In genomic region chr9:78401596-78401995, GRCm38 (mm10) we compare ENCODE assay signal across 37 mouse cellular contexts. TPM values are rescaled to one million over a fixed set of nuclear protein-coding genes. Genes with fewer than 3 reads are reported as not detected.
"Had no signal": no experiment of that assay in that cellular context is flagged by ENCODE, and none has a peak within 500 bp of the region (broad histone marks: within the 10 kb centered on the region; RNA-seq: fewer than 3 reads in every experiment).

No protein-coding gene starts in this region.

- H3K4me3 ChIP-seq: heart, embryonic 13.5 days; heart, embryonic 15.5 days; hindbrain, embryonic 13.5 days; hindbrain, embryonic 15.5 days; layer of hippocampus, adult 2 months; left cerebral cortex, adult 2 months; limb, embryonic 13.5 days; limb, embryonic 15.5 days; liver, embryonic 12.5 days had no signal

- H3K4me2 ChIP-seq: heart, embryonic 11.5 days; heart, embryonic 13.5 days; heart, embryonic 15.5 days; hindbrain, embryonic 13.5 days; hindbrain, embryonic 15.5 days; limb, embryonic 13.5 days; limb, embryonic 15.5 days; liver, embryonic 12.5 days had no signal

- H3K9ac ChIP-seq: heart, embryonic 13.5 days; heart, embryonic 15.5 days; hindbrain, embryonic 13.5 days; hindbrain, embryonic 15.5 days; limb, embryonic 13.5 days; limb, embryonic 15.5 days; liver, embryonic 12.5 days; liver, embryonic 14.5 days had no signal

- H3K27ac ChIP-seq: heart, embryonic 13.5 days; heart, embryonic 15.5 days; hindbrain, embryonic 13.5 days; hindbrain, embryonic 15.5 days; hindbrain, postnatal 0 days; layer of hippocampus, adult 2 months; left cerebral cortex, adult 2 months; limb, embryonic 13.5 days; limb, embryonic 15.5 days; liver, embryonic 12.5 days; liver, embryonic 14.5 days had no signal

- H3K36me3 ChIP-seq: heart, embryonic 13.5 days; heart, embryonic 15.5 days; hindbrain, embryonic 13.5 days; hindbrain, embryonic 15.5 days; limb, embryonic 13.5 days; limb, embryonic 15.5 days; liver, embryonic 12.5 days had no signal

- DNase-seq: gastrocnemius, postnatal 14 days; gastrocnemius, postnatal 36 days; heart, adult 18-20 months; heart, postnatal 14 days; heart, postnatal 36 days; kidney, adult 11 months; kidney, adult 2 months; kidney, adult 9 months; kidney, postnatal 10 days; kidney, postnatal 25 days; kidney, postnatal 4 days; left cerebral cortex, postnatal 4 days had no signal

- H3K4me1 ChIP-seq: heart, embryonic 13.5 days; heart, embryonic 15.5 days; hindbrain, embryonic 13.5 days; hindbrain, embryonic 15.5 days; limb, embryonic 13.5 days; limb, embryonic 15.5 days; liver, embryonic 12.5 days had no signal

- H3K9me3 ChIP-seq: heart, embryonic 13.5 days; heart, embryonic 15.5 days; hindbrain, embryonic 13.5 days; hindbrain, embryonic 15.5 days; limb, embryonic 13.5 days; limb, embryonic 15.5 days; liver, embryonic 12.5 days had no signal

- ATAC-seq: hindbrain, postnatal 0 days; intestine, embryonic 16.5 days; liver, embryonic 12.5 days had no signal

RNA-seq across cellular contexts. Expression of gene Ddx43, which starts 6.0 kb away (rescaled TPM):
- total RNA-seq: gastrocnemius, adult 8-10 months; gastrocnemius, postnatal 14 days; gastrocnemius, postnatal 36 days; heart, adult 18-20 months; heart, postnatal 14 days; heart, postnatal 36 days; hindbrain, postnatal 0 days; layer of hippocampus, adult 2 months; left cerebral cortex, postnatal 14 days had no signal
- polyA plus RNA-seq: gonadal fat pad, adult 2 months; heart, embryonic 11.5 days; heart, postnatal 0 days; kidney, adult 2 months; liver, adult 2 months; liver, embryonic 12.5 days; liver, embryonic 16.5 days had no signal

RNA-seq across cellular contexts. Expression of gene Ooep, which starts 23.1 kb away (rescaled TPM):
- total RNA-seq: gastrocnemius, adult 8-10 months; gastrocnemius, postnatal 36 days; heart, adult 18-20 months; heart, postnatal 14 days; heart, postnatal 36 days; hematopoietic stem cell, adult 5-6 weeks; layer of hippocampus, postnatal 25 days; left cerebral cortex, adult 2 months; left cerebral cortex, postnatal 14 days; liver, adult 2 months had no signal
- polyA plus RNA-seq: gonadal fat pad, adult 2 months; liver, adult 2 months; liver, embryonic 12.5 days; liver, embryonic 16.5 days had no signal

RNA-seq across cellular contexts. Expression of gene Dppa5a, which starts 33.6 kb away (rescaled TPM):
- total RNA-seq: gastrocnemius, adult 8-10 months; gastrocnemius, postnatal 14 days; gastrocnemius, postnatal 36 days; heart, adult 18-20 months; heart, postnatal 14 days; heart, postnatal 36 days; hematopoietic stem cell, adult 5-6 weeks; layer of hippocampus, adult 2 months; layer of hippocampus, postnatal 10 days; layer of hippocampus, postnatal 25 days; left cerebral cortex, adult 2 months; left cerebral cortex, postnatal 14 days; liver, adult 2 months had no signal
- polyA plus RNA-seq: gonadal fat pad, adult 2 months; heart, embryonic 11.5 days; heart, embryonic 13.5 days; heart, embryonic 15.5 days; heart, postnatal 0 days; intestine, embryonic 14.5 days; intestine, embryonic 16.5 days; kidney, adult 2 months; limb, embryonic 11.5 days; liver, adult 2 months; liver, embryonic 12.5 days; liver, embryonic 14.5 days; liver, embryonic 16.5 days had no signal

RNA-seq across cellular contexts. Expression of gene Gsta2, which starts 46.0 kb away (rescaled TPM):
- total RNA-seq: gastrocnemius, adult 8-10 months; gastrocnemius, postnatal 14 days; gastrocnemius, postnatal 36 days; heart, postnatal 14 days; hematopoietic stem cell, adult 5-6 weeks; hindbrain, postnatal 0 days; layer of hippocampus, adult 2 months; layer of hippocampus, postnatal 10 days; layer of hippocampus, postnatal 25 days; left cerebral cortex, adult 2 months; left cerebral cortex, postnatal 14 days; left cerebral cortex, postnatal 4 days had no signal
- polyA plus RNA-seq: heart, embryonic 11.5 days; heart, embryonic 13.5 days; heart, embryonic 15.5 days; heart, postnatal 0 days; hindbrain, embryonic 11.5 days; hindbrain, embryonic 13.5 days; hindbrain, embryonic 15.5 days; hindbrain, postnatal 0 days; limb, embryonic 11.5 days had no signal
